Mouse (Mus musculus): ENCODE measurements around the gene Foxc2. TPM values are rescaled to one million over a fixed set of nuclear protein-coding genes. Genes with fewer than 3 reads are reported as not detected.

The Foxc2 gene
- polyA plus RNA-seq, 1 experiment from 2014 or later: 0.58 TPM

GRCm38 (mm10) chr8:121115136-121115535, 835 bp upstream of the Foxc2 start:
- ATAC-seq (ENCODE audit: low read depth): no peak
- H3K4me2 ChIP-seq (ENCODE audit: low read depth, low read length): no peak overlapping the region
- H3K36me3 ChIP-seq (ENCODE audit: control insufficient read depth, insufficient read depth, low read length): no peaks in the 10 kb centered on the region
- H3K9me3 ChIP-seq (ENCODE audit: control insufficient read depth, low read length): no peaks in the 10 kb centered on the region
- H3K27ac ChIP-seq (ENCODE audit: low read length): no peak overlapping the region
- 3% methylated on average over 25 of the region's 25 CpGs for WGBS
- H3K27me3 ChIP-seq (ENCODE audit: control insufficient read depth, insufficient read depth, low read depth, low read length): peaks cover 66% of the 10 kb centered on the region
- H3K4me3 ChIP-seq (ENCODE audit: low read length): no peak overlapping the region
- H3K4me1 ChIP-seq (replicated peaks; ENCODE audit: control insufficient read depth, insufficient read depth, low read length): peaks cover 13% of the 10 kb centered on the region
- no peak overlapping the region for H3K9ac ChIP-seq (ENCODE audit: low read length)

GRCm38 (mm10) chr8:121116591-121117185, 717 bp downstream of the Foxc2 start:
- no peaks in the 10 kb centered on the region for H3K36me3 ChIP-seq (ENCODE audit: control insufficient read depth, insufficient read depth, low read length)
- H3K27ac ChIP-seq (ENCODE audit: low read length): no peak overlapping the region; the same call in 1 of the 2 replicates
- H3K9ac ChIP-seq (ENCODE audit: low read length): peak overlapping the region; percentile 65
- H3K4me3 ChIP-seq (ENCODE audit: low read length): peak overlapping the region; percentile 61
- H3K4me1 ChIP-seq (replicated peaks; ENCODE audit: control insufficient read depth, insufficient read depth, low read length): peaks cover 13% of the 10 kb centered on the region
- H3K4me2 ChIP-seq (ENCODE audit: low read depth, low read length): peak overlapping the region; percentile 95
- peaks cover 78% of the 10 kb centered on the region for H3K27me3 ChIP-seq (ENCODE audit: control insufficient read depth, insufficient read depth, low read depth, low read length)
- under 1% methylated on average over 54 of the region's 55 CpGs for WGBS
- peak; percentile 59 for ATAC-seq (ENCODE audit: low read depth)
- no peaks in the 10 kb centered on the region for H3K9me3 ChIP-seq (ENCODE audit: control insufficient read depth, low read length)

GRCm38 (mm10) chr8:121117186-121117651, 1.2 kb downstream of the Foxc2 start:
- ATAC-seq (ENCODE audit: low read depth): no peak
- H3K4me1 ChIP-seq (replicated peaks; ENCODE audit: control insufficient read depth, insufficient read depth, low read length): peaks cover 13% of the 10 kb centered on the region
- no peaks in the 10 kb centered on the region for H3K9me3 ChIP-seq (ENCODE audit: control insufficient read depth, low read length)
- H3K9ac ChIP-seq (ENCODE audit: low read length): peak overlapping the region; percentile 25; the same call in 1 of the 2 replicates
- H3K36me3 ChIP-seq (ENCODE audit: control insufficient read depth, insufficient read depth, low read length): no peaks in the 10 kb centered on the region
- 0% methylated on average over 43 of the region's 62 CpGs for WGBS
- H3K4me3 ChIP-seq (ENCODE audit: low read length): peak overlapping the region; percentile 61
- H3K4me2 ChIP-seq (ENCODE audit: low read depth, low read length): peak overlapping the region; percentile 95
- no peak overlapping the region for H3K27ac ChIP-seq (ENCODE audit: low read length)
- peaks cover 83% of the 10 kb centered on the region for H3K27me3 ChIP-seq (ENCODE audit: control insufficient read depth, insufficient read depth, low read depth, low read length)

GRCm38 (mm10) chr8:121117906-121118305, 1.9 kb downstream of the Foxc2 start:
- H3K9ac ChIP-seq (ENCODE audit: low read length): 0 out of 2 replicates have a peak overlapping the region, but pooled peaks have one; percentile 6
- peaks cover 13% of the 10 kb centered on the region for H3K4me1 ChIP-seq (replicated peaks; ENCODE audit: control insufficient read depth, insufficient read depth, low read length)
- H3K36me3 ChIP-seq (ENCODE audit: control insufficient read depth, insufficient read depth, low read length): no peaks in the 10 kb centered on the region
- H3K4me3 ChIP-seq (ENCODE audit: low read length): peak overlapping the region; percentile 61
- peak overlapping the region; percentile 95; the same call in 1 of the 2 replicates for H3K4me2 ChIP-seq (ENCODE audit: low read depth, low read length)
- peaks cover 90% of the 10 kb centered on the region for H3K27me3 ChIP-seq (ENCODE audit: control insufficient read depth, insufficient read depth, low read depth, low read length)
- WGBS: 1% methylated on average over 28 of the region's 28 CpGs
- no peak overlapping the region for H3K27ac ChIP-seq (ENCODE audit: low read length)
- ATAC-seq (ENCODE audit: low read depth): no peak
- no peaks in the 10 kb centered on the region for H3K9me3 ChIP-seq (ENCODE audit: control insufficient read depth, low read length)

GRCm38 (mm10) chr8:121118634-121119420, 2.9 kb downstream of the Foxc2 start:
- 16% methylated on average over 18 of the region's 18 CpGs for WGBS
- Histone ChIP-seq H3K4me3 (ENCODE audit: low read length) (peak overlapping the region; percentile 61), H3K4me2 (ENCODE audit: low read depth, low read length) (no peak overlapping the region), H3K27ac (ENCODE audit: low read length) (no peak overlapping the region), H3K27me3 (ENCODE audit: control insufficient read depth, insufficient read depth, low read depth, low read length) (peaks cover 94% of the 10 kb centered on the region), H3K4me1 (replicated peaks; ENCODE audit: control insufficient read depth, insufficient read depth, low read length) (peaks cover 13% of the 10 kb centered on the region), H3K9me3 (ENCODE audit: control insufficient read depth, low read length) (no peaks in the 10 kb centered on the region), H3K9ac (ENCODE audit: low read length) (no peak overlapping the region), H3K36me3 (ENCODE audit: control insufficient read depth, insufficient read depth, low read length) (no peaks in the 10 kb centered on the region)
- no peak for ATAC-seq (ENCODE audit: low read depth)

- peak overlapping the region; percentile 19 for H3K4me3 ChIP-seq (ENCODE audit: low read length)
- no peak overlapping the region for H3K4me2 ChIP-seq (ENCODE audit: low read depth, low read length)
- WGBS: 32% methylated on average over 12 of the region's 12 CpGs
- no peak overlapping the region for H3K9ac ChIP-seq (ENCODE audit: low read length)
- H3K9me3 ChIP-seq (ENCODE audit: control insufficient read depth, low read length): no peaks in the 10 kb centered on the region
- H3K27ac ChIP-seq (ENCODE audit: low read length): no peak overlapping the region
- ATAC-seq (ENCODE audit: low read depth): no peak
- peaks cover 13% of the 10 kb centered on the region for H3K4me1 ChIP-seq (replicated peaks; ENCODE audit: control insufficient read depth, insufficient read depth, low read length)
- no peaks in the 10 kb centered on the region for H3K36me3 ChIP-seq (ENCODE audit: control insufficient read depth, insufficient read depth, low read length)
- peaks cover 93% of the 10 kb centered on the region for H3K27me3 ChIP-seq (ENCODE audit: control insufficient read depth, insufficient read depth, low read depth, low read length)
These were observed 3.9 kb downstream of the Foxc2 start for GRCm38 (mm10) chr8:121119635-121120455.

GRCm38 (mm10) chr8:121120456-121121419, 4.8 kb downstream of the Foxc2 start:
- no peaks in the 10 kb centered on the region for H3K36me3 ChIP-seq (ENCODE audit: control insufficient read depth, insufficient read depth, low read length)
- H3K4me1 ChIP-seq (replicated peaks; ENCODE audit: control insufficient read depth, insufficient read depth, low read length): peaks cover 19% of the 10 kb centered on the region
- no peak overlapping the region for H3K4me2 ChIP-seq (ENCODE audit: low read depth, low read length)
- H3K27me3 ChIP-seq (ENCODE audit: control insufficient read depth, insufficient read depth, low read depth, low read length): peaks cover 92% of the 10 kb centered on the region
- no peak for ATAC-seq (ENCODE audit: low read depth)
- H3K27ac ChIP-seq (ENCODE audit: low read length): no peak overlapping the region
- H3K4me3 ChIP-seq (ENCODE audit: low read length): no peak overlapping the region; the same call in 1 of the 2 replicates
- 39% methylated on average over 17 of the region's 17 CpGs for WGBS
- H3K9ac ChIP-seq (ENCODE audit: low read length): no peak overlapping the region
- no peaks in the 10 kb centered on the region for H3K9me3 ChIP-seq (ENCODE audit: control insufficient read depth, low read length)

GRCm38 (mm10) chr8:121121704-121122103, 5.7 kb downstream of the Foxc2 start:
- ATAC-seq (ENCODE audit: low read depth): no peak
- H3K27ac ChIP-seq (ENCODE audit: low read length): no peak overlapping the region
- H3K36me3 ChIP-seq (ENCODE audit: control insufficient read depth, insufficient read depth, low read length): no peaks in the 10 kb centered on the region
- WGBS: 43% methylated on average over 8 of the region's 8 CpGs
- H3K4me2 ChIP-seq (ENCODE audit: low read depth, low read length): no peak overlapping the region
- no peak overlapping the region for H3K9ac ChIP-seq (ENCODE audit: low read length)
- H3K4me1 ChIP-seq (replicated peaks; ENCODE audit: control insufficient read depth, insufficient read depth, low read length): peaks cover 24% of the 10 kb centered on the region
- no peaks in the 10 kb centered on the region for H3K9me3 ChIP-seq (ENCODE audit: control insufficient read depth, low read length)
- no peak overlapping the region for H3K4me3 ChIP-seq (ENCODE audit: low read length)
- H3K27me3 ChIP-seq (ENCODE audit: control insufficient read depth, insufficient read depth, low read depth, low read length): peaks cover 95% of the 10 kb centered on the region

Data from lung, embryonic 16.5 days (tissue).